Mouse (Mus musculus) erythroblast, embryonic 14.5 days (primary cell): ENCODE data around the gene Timm8a2.

Source experiments
- GATA1 ChIP-seq: IDR thresholded peaks from 2 replicates; pipeline ENCODE4 v1.6.1; 2012; ENCODE audit warnings: low read length, inconsistent platforms, mixed read lengths
- TAL1 ChIP-seq: IDR thresholded peaks from 3 replicates; pipeline ENCODE4 v1.6.1; 2012; ENCODE audit warnings: low read length, inconsistent platforms, mixed read lengths

DNA sequence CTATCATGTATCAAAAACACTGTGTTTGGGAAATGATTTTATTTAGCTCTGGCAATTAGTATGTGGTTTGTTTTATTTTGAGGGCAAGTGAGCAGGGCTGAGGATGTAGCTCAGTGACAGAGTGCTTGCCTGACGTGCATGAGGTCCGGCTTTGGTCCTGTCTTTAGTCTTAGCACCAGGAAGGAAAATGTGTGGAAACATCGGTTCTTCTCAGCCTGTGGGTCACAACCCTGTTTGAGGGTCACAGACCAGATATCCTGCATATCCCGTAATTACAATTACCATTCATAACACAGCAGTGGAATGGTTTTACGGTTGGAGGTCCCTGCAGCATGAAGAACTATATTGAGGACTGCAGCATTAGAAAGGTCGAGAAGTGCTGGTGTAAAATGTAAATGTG lies 48.4 kb upstream of the Timm8a2 start:
- TF ChIP-seq TAL1 = no peak
- TF ChIP-seq GATA1 = no peak
